Mouse (Mus musculus) neutrophil, adult 65 days (primary cell): ENCODE measurements around the gene Zfp882. TPM values are rescaled to one million over a fixed set of nuclear protein-coding genes. Genes with fewer than 3 reads are reported as not detected.

ENCODE experiments used
- total RNA-seq: library from RNA; stranded (reverse); gene quantifications from 2 replicates; pipeline ENCODE4 v1.2.4, GENCODE M21; 2023

Gene Zfp882
- 0.93 and 1.8 TPM in 2 replicates for total RNA-seq

GRCm38 (mm10) chr8:71908309-71909261, at the start of gene Zfp882, which contains the start of gene Zfp617:
TSS of gene Zfp882 (plus strand) at chr8:71908608.
TSS of gene Zfp617 (plus strand) at chr8:71908635.

GRCm38 (mm10) chr8:71881618-71882274, 26.7 kb upstream of the Zfp882 start, which contains the start of gene Zfp709:
TSS of gene Zfp709 (plus strand) at chr8:71882019.

GRCm38 (mm10) chr8:71950482-71951221, 42.2 kb downstream of the Zfp882 start, which contains the start of gene Zfp961:
TSS of gene Zfp961 (plus strand) at chr8:71951038.

Other genes with a start within 250 kb of the Zfp882 start
- 0.05 TPM in 1 of 2 replicates, not detected in the other for gene Unc13a, start 236.9 kb upstream of the Zfp882 start, total RNA-seq
- gene Jak3, start 232.3 kb upstream of the Zfp882 start, total RNA-seq = 13.1 and 17.7 TPM in 2 replicates
- gene Insl3, start 219.4 kb upstream of the Zfp882 start, total RNA-seq = 4.4 and 7.4 TPM in 2 replicates
- gene B3gnt3, start 206.8 kb upstream of the Zfp882 start, total RNA-seq = 0.16 TPM in 1 of 2 replicates, not detected in the other
- 35.1 and 36.3 TPM in 2 replicates for gene Fcho1, start 182.9 kb upstream of the Zfp882 start, total RNA-seq
- gene Zfp709, start 26.6 kb upstream of the Zfp882 start, total RNA-seq = 3.0 and 3.1 TPM in 2 replicates
- 5.9 and 8.3 TPM in 2 replicates for gene Zfp617, start within 50 bp of the Zfp882 start, total RNA-seq
- 6.7 and 7.6 TPM in 2 replicates for gene Zfp961, start 42.4 kb downstream of the Zfp882 start, total RNA-seq
- 288 and 392 TPM in 2 replicates for gene Cyp4f18, start 101.0 kb downstream of the Zfp882 start, total RNA-seq
- gene Olfr372, start 132.6 kb downstream of the Zfp882 start, total RNA-seq = 0.50 and 0.98 TPM in 2 replicates
- 0.68 and 1.6 TPM in 2 replicates for gene Olfr373, start 174.6 kb downstream of the Zfp882 start, total RNA-seq
- gene Olfr374, start 198.4 kb downstream of the Zfp882 start, total RNA-seq = 0.27 and 1.1 TPM in 2 replicates
- gene Tpm4, start 226.4 kb downstream of the Zfp882 start, total RNA-seq = 188 and 212 TPM in 2 replicates